Mouse (Mus musculus): ENCODE results near the gene Ice1. TPM values are rescaled to one million over a fixed set of nuclear protein-coding genes. Genes with fewer than 3 reads are reported as not detected.

Ice1 gene
- polyA plus RNA-seq, 1 experiment: 11.2 TPM

- no peaks in the 10 kb centered on the region for H3K79me2 ChIP-seq (ENCODE audit: control insufficient read depth, insufficient read depth)
- H3K4me3 ChIP-seq (ENCODE audit: insufficient read depth, poor library complexity, severe bottlenecking): no peak overlapping the region
- no peaks in the 10 kb centered on the region for H3K27me3 ChIP-seq (ENCODE audit: control insufficient read depth, insufficient read depth, insufficient read length)
- H3K36me3 ChIP-seq (ENCODE audit: control insufficient read depth, insufficient read depth): no peaks in the 10 kb centered on the region
- no peak overlapping the region for H3ac ChIP-seq (ENCODE audit: control insufficient read depth, insufficient read length, low read depth)
- H3K79me3 ChIP-seq (ENCODE audit: low read depth): no peaks in the 10 kb centered on the region
- TF ChIP-seq MYOD1 (IDR thresholded peaks at IDR 0.05; ENCODE audit: control insufficient read depth, insufficient read length, low read depth) (peak; percentile 99), FOSL1 (IDR thresholded peaks at IDR 0.05; ENCODE audit: insufficient read depth, low read length, poor library complexity, severe bottlenecking) (no peak), MAX (IDR thresholded peaks at IDR 0.05) (peak; percentile 63)
Measured at GRCm38 (mm10) chr13:70676243-70677183, 39.1 kb upstream of the Ice1 start.

GRCm38 (mm10) chr13:70674998-70675397, 37.6 kb upstream of the Ice1 start:
- Histone ChIP-seq H3K79me2 (ENCODE audit: control insufficient read depth, insufficient read depth) (no peaks in the 10 kb centered on the region), H3K36me3 (ENCODE audit: control insufficient read depth, insufficient read depth) (no peaks in the 10 kb centered on the region), H3K27me3 (ENCODE audit: control insufficient read depth, insufficient read depth, insufficient read length) (no peaks in the 10 kb centered on the region), H3K4me3 (ENCODE audit: insufficient read depth, poor library complexity, severe bottlenecking) (no peak overlapping the region), H3K79me3 (ENCODE audit: low read depth) (no peaks in the 10 kb centered on the region), H3ac (ENCODE audit: control insufficient read depth, insufficient read length, low read depth) (no peak overlapping the region)
- no peak for TF ChIP-seq FOSL1 (IDR thresholded peaks at IDR 0.05; ENCODE audit: insufficient read depth, low read length, poor library complexity, severe bottlenecking)
- no peak for TF ChIP-seq CEBPB (IDR thresholded peaks at IDR 0.05; ENCODE audit: low read depth)

- H3K4me3 ChIP-seq (ENCODE audit: insufficient read depth, poor library complexity, severe bottlenecking): no peak overlapping the region
- no peaks in the 10 kb centered on the region for H3K79me3 ChIP-seq (ENCODE audit: low read depth)
- no peaks in the 10 kb centered on the region for H3K79me2 ChIP-seq (ENCODE audit: control insufficient read depth, insufficient read depth)
- no peak overlapping the region for H3ac ChIP-seq (ENCODE audit: control insufficient read depth, insufficient read length, low read depth)
- H3K36me3 ChIP-seq (ENCODE audit: control insufficient read depth, insufficient read depth): no peaks in the 10 kb centered on the region
- TF ChIP-seq MAX (IDR thresholded peaks at IDR 0.05) (no peak), USF1 (IDR thresholded peaks at IDR 0.05; ENCODE audit: low read depth) (no peak), MYOD1 (IDR thresholded peaks at IDR 0.05; ENCODE audit: control insufficient read depth, insufficient read length, low read depth) (no peak), FOSL1 (IDR thresholded peaks at IDR 0.05; ENCODE audit: insufficient read depth, low read length, poor library complexity, severe bottlenecking) (no peak), MYOG (IDR thresholded peaks at IDR 0.05; ENCODE audit: control insufficient read depth, extremely low read depth, insufficient read length) (no peak), CEBPB (IDR thresholded peaks at IDR 0.05; ENCODE audit: low read depth) (no peak), CTCF (IDR thresholded peaks at IDR 0.05; ENCODE audit: control insufficient read depth, insufficient read depth, insufficient read length) (no peak)
- H3K27me3 ChIP-seq (ENCODE audit: control insufficient read depth, insufficient read depth, insufficient read length): no peaks in the 10 kb centered on the region
Measured at GRCm38 (mm10) chr13:70670080-70670479, 32.6 kb upstream of the Ice1 start.

- no peaks in the 10 kb centered on the region for H3K79me2 ChIP-seq (ENCODE audit: control insufficient read depth, insufficient read depth)
- no peak overlapping the region for H3K4me3 ChIP-seq (ENCODE audit: insufficient read depth, poor library complexity, severe bottlenecking)
- H3K27me3 ChIP-seq (ENCODE audit: control insufficient read depth, insufficient read depth, insufficient read length): no peaks in the 10 kb centered on the region
- TF ChIP-seq CTCF (IDR thresholded peaks at IDR 0.05; ENCODE audit: control insufficient read depth, insufficient read depth, insufficient read length): no peak
- no peak for TF ChIP-seq MYOD1 (IDR thresholded peaks at IDR 0.05; ENCODE audit: control insufficient read depth, insufficient read length, low read depth)
- TF ChIP-seq MAX (IDR thresholded peaks at IDR 0.05): no peak
- no peak for TF ChIP-seq USF1 (IDR thresholded peaks at IDR 0.05; ENCODE audit: low read depth)
- no peak for TF ChIP-seq FOSL1 (IDR thresholded peaks at IDR 0.05; ENCODE audit: insufficient read depth, low read length, poor library complexity, severe bottlenecking)
- no peaks in the 10 kb centered on the region for H3K36me3 ChIP-seq (ENCODE audit: control insufficient read depth, insufficient read depth)
- no peak overlapping the region for H3ac ChIP-seq (ENCODE audit: control insufficient read depth, insufficient read length, low read depth)
- H3K79me3 ChIP-seq (ENCODE audit: low read depth): no peaks in the 10 kb centered on the region
Measured at GRCm38 (mm10) chr13:70659715-70660114, 22.3 kb upstream of the Ice1 start.

GRCm38 (mm10) chr13:70656741-70657140, 19.3 kb upstream of the Ice1 start:
- no peak overlapping the region for H3K4me3 ChIP-seq (ENCODE audit: insufficient read depth, poor library complexity, severe bottlenecking)

GRCm38 (mm10) chr13:70656329-70656728, 18.9 kb upstream of the Ice1 start:
- H3K27me3 ChIP-seq (ENCODE audit: control insufficient read depth, insufficient read depth, insufficient read length): no peaks in the 10 kb centered on the region
- no peaks in the 10 kb centered on the region for H3K79me3 ChIP-seq (ENCODE audit: low read depth)
- no peak overlapping the region for H3ac ChIP-seq (ENCODE audit: control insufficient read depth, insufficient read length, low read depth)
- H3K79me2 ChIP-seq (ENCODE audit: control insufficient read depth, insufficient read depth): no peaks in the 10 kb centered on the region
- TF ChIP-seq MYOD1 (IDR thresholded peaks at IDR 0.05; ENCODE audit: control insufficient read depth, insufficient read length, low read depth): no peak
- TF ChIP-seq FOSL1 (IDR thresholded peaks at IDR 0.05; ENCODE audit: insufficient read depth, low read length, poor library complexity, severe bottlenecking): no peak
- no peak for TF ChIP-seq MYOG (IDR thresholded peaks at IDR 0.05; ENCODE audit: control insufficient read depth, extremely low read depth, insufficient read length)
- TF ChIP-seq MAX (IDR thresholded peaks at IDR 0.05): no peak
- no peak overlapping the region for H3K4me3 ChIP-seq (ENCODE audit: insufficient read depth, poor library complexity, severe bottlenecking)
- H3K36me3 ChIP-seq (ENCODE audit: control insufficient read depth, insufficient read depth): no peaks in the 10 kb centered on the region

More at GRCm38 (mm10) chr13:70656741-70657140, 19.3 kb upstream of the Ice1 start:
- Histone ChIP-seq H3K79me3 (ENCODE audit: low read depth) (no peaks in the 10 kb centered on the region), H3ac (ENCODE audit: control insufficient read depth, insufficient read length, low read depth) (no peak overlapping the region), H3K79me2 (ENCODE audit: control insufficient read depth, insufficient read depth) (no peaks in the 10 kb centered on the region), H3K36me3 (ENCODE audit: control insufficient read depth, insufficient read depth) (no peaks in the 10 kb centered on the region), H3K27me3 (ENCODE audit: control insufficient read depth, insufficient read depth, insufficient read length) (no peaks in the 10 kb centered on the region)
- TF ChIP-seq CEBPB (IDR thresholded peaks at IDR 0.05; ENCODE audit: low read depth) (no peak), MYOD1 (IDR thresholded peaks at IDR 0.05; ENCODE audit: control insufficient read depth, insufficient read length, low read depth) (no peak), FOSL1 (IDR thresholded peaks at IDR 0.05; ENCODE audit: insufficient read depth, low read length, poor library complexity, severe bottlenecking) (no peak), CTCF (IDR thresholded peaks at IDR 0.05; ENCODE audit: control insufficient read depth, insufficient read depth, insufficient read length) (no peak), MAX (IDR thresholded peaks at IDR 0.05) (no peak), USF1 (IDR thresholded peaks at IDR 0.05; ENCODE audit: low read depth) (no peak), MYOG (IDR thresholded peaks at IDR 0.05; ENCODE audit: control insufficient read depth, extremely low read depth, insufficient read length) (no peak)

Measured in C2C12 (cell line).